Mouse (Mus musculus): ENCODE results near the gene Etv3. TPM values are rescaled to one million over a fixed set of nuclear protein-coding genes. Genes with fewer than 3 reads are reported as not detected.

Gene Etv3
- polyA plus RNA-seq, 1 experiment, result not detected

DNA sequence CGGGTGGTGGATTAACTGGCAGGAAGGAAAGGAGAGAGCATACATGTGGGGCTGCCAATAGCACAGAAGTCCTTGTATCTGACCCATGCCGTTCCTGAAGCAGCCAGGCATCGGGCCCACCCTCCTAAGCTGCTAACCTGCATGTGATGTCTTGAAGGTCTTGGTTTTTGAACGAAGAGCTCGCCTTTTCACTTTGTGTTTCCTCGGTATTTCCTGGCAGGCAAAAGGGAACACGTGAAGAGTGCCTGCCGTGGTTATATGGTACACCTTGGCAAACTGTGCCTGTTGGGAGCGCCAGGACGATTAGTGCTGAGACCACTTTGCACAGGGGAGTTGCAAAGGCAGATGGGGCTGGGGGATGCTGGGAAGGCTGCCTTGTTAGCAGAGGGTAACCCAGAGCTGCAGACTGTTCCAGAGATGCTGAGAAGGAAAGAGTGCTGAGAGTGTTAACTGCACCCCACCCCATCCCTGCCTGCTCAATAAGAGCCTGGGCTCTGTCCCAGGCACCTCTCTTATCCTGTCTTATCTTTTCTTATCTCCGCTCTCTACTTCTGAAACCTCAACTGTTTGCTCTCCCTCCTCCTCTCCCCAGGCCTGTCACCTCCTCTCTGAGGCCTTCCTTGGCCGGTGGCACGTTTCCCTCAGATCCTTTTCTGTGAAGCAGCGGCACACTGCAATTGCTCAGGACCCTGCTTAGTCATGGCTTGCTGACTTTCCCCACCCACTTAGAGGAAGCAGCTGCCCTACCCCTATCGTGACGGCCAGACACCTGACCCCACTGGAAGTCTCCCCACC is 13.0 kb upstream of the Etv3 start:
- peaks cover 12% of the 10 kb centered on the region for H3K4me1 ChIP-seq (ENCODE audit: control insufficient read depth, insufficient read depth, low read length)
- 62% methylated on average over 16 of the region's 16 CpGs for WGBS
- no peak overlapping the region for H3K4me3 ChIP-seq (ENCODE audit: insufficient read depth, low read depth, low read length)
- H3K27ac ChIP-seq (ENCODE audit: insufficient read depth, low read depth, low read length), result no peak overlapping the region
- TF ChIP-seq POLR2A (IDR thresholded peaks at IDR 0.05; ENCODE audit: insufficient read depth, low read depth, low read length) (no peak), CTCF (IDR thresholded peaks at IDR 0.05; ENCODE audit: insufficient read depth, low read depth, low read length) (no peak)

DNA sequence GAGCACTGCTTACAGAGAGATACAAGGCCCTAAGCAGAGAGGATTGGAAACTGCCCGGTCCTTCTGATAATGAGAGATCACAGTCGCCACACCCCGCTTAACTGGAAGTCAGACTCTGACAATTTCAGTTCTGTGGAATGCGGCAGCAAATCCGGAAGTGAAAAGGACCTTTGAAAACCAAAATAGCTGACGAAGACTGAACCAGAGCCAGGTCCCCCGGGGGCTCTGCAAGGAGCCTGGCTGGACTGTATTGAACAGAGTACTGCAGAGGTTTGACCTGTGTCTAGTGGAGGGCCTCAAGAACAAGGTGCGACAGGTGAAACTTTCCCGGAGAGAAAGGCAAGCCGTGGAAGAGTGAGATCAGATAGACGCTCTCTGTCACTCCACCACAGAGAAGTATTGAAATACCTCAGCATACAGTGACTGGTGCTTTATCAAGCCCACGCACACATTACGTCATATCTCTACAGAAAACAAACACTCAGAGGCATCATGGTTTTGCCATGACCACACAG is 9.6 kb upstream of the Etv3 start:
- no peak for TF ChIP-seq CTCF (IDR thresholded peaks at IDR 0.05; ENCODE audit: insufficient read depth, low read depth, low read length)
- Histone ChIP-seq H3K27ac (ENCODE audit: insufficient read depth, low read depth, low read length) (no peak overlapping the region), H3K4me3 (ENCODE audit: insufficient read depth, low read depth, low read length) (no peak overlapping the region), H3K4me1 (ENCODE audit: control insufficient read depth, insufficient read depth, low read length) (peaks cover 4% of the 10 kb centered on the region)
- WGBS, result 68% methylated on average over 13 of the region's 13 CpGs

DNA sequence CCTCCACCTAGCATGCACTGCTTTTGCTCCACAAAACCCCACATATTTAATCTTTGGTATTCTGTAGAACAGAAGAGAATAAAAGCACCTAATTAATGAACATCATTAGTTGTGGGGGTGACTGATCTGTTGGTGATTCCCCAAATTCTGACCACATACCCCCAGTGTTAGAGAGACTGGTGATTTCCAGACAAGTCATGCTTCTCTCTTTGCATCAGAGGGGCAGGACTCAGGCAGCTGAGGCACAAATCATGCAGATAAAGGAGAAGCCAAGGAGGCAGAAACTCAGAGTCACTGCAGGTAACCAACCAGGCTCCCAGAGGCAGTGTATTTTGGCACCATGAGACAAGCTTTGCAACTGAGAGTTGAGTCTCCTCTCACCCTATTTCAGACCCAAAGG is 6.8 kb upstream of the Etv3 start:
- Histone ChIP-seq H3K4me1 (ENCODE audit: control insufficient read depth, insufficient read depth, low read length) (no peaks in the 10 kb centered on the region), H3K27ac (ENCODE audit: insufficient read depth, low read depth, low read length) (no peak overlapping the region), H3K4me3 (ENCODE audit: insufficient read depth, low read depth, low read length) (no peak overlapping the region)
- TF ChIP-seq POLR2A (IDR thresholded peaks at IDR 0.05; ENCODE audit: insufficient read depth, low read depth, low read length), result no peak
- no peak for TF ChIP-seq CTCF (IDR thresholded peaks at IDR 0.05; ENCODE audit: insufficient read depth, low read depth, low read length)

DNA sequence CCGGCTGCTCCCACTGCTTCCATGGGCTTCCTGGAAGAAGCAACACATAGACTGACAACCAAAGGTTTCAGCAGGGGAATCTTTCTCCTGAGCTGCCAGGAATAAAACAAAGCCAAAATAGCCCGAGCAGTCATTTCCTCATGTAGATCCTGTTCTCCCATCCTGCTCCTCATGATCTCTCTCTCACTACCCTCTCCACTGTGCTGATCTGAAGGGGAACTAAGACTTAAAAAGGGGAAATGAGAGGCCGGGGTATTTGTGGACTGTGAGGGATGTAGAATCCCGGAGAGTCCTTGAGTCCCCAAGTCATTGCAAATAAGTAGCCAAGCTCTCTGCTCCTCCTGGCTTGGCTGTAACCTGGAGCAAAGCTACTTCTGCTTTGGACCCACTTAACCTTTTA is 4.1 kb upstream of the Etv3 start:
- WGBS, result 78% methylated on average over 4 of the region's 4 CpGs
- Histone ChIP-seq H3K4me3 (ENCODE audit: insufficient read depth, low read depth, low read length) (no peak overlapping the region), H3K4me1 (ENCODE audit: control insufficient read depth, insufficient read depth, low read length) (0 out of 2 replicates have a peak, but pooled peaks cover 2% of the 10 kb centered on the region), H3K27ac (ENCODE audit: insufficient read depth, low read depth, low read length) (no peak overlapping the region)
- TF ChIP-seq CTCF (IDR thresholded peaks at IDR 0.05; ENCODE audit: insufficient read depth, low read depth, low read length) (no peak), POLR2A (IDR thresholded peaks at IDR 0.05; ENCODE audit: insufficient read depth, low read depth, low read length) (no peak)

DNA sequence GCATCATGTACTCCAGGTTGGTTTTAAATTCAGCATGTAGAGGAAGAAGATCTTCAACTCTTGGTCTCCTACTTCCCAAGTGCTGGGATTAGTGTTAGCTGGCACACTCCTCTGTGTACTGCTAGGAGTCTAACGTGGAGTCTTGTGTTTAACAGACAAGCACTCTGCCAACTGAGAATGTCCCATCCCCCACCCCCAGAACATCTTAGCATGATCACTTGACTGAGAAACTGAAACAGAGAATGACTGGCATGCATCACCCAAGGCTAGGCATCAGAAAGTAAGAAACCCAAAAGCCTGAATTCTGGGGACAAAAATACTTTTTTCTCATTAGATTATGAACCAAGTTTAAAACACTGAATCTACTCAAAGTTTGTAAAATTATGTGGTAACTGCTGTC is 3.4 kb upstream of the Etv3 start:
- TF ChIP-seq CTCF (IDR thresholded peaks at IDR 0.05; ENCODE audit: insufficient read depth, low read depth, low read length) (no peak), POLR2A (IDR thresholded peaks at IDR 0.05; ENCODE audit: insufficient read depth, low read depth, low read length) (no peak)
- 0 out of 2 replicates have a peak, but pooled peaks cover 2% of the 10 kb centered on the region for H3K4me1 ChIP-seq (ENCODE audit: control insufficient read depth, insufficient read depth, low read length)
- 25% methylated on average over 1 of the region's 1 CpGs for WGBS
- no peak overlapping the region for H3K27ac ChIP-seq (ENCODE audit: insufficient read depth, low read depth, low read length)
- H3K4me3 ChIP-seq (ENCODE audit: insufficient read depth, low read depth, low read length), result no peak overlapping the region

DNA sequence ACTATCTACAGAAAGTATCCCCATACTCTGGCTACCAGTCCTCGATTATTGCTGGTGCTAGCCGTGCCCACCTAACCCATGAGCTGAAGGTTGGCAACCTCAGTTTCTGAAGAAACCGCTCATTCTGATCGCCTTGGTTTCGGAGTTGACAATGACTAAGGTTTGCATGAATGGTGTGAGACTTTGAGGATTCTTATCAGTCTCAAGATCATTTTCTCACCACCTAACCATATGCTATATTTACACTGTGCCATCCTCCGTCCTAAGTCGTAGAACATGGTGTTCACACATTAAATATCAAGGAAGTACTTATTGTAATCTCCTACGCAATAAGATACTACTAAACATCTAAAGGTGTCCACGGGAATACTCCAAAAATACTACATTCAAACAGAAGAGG is 1.5 kb upstream of the Etv3 start:
- no peak overlapping the region for H3K27ac ChIP-seq (ENCODE audit: insufficient read depth, low read depth, low read length)
- TF ChIP-seq POLR2A (IDR thresholded peaks at IDR 0.05; ENCODE audit: insufficient read depth, low read depth, low read length) (no peak), CTCF (IDR thresholded peaks at IDR 0.05; ENCODE audit: insufficient read depth, low read depth, low read length) (no peak)
- H3K4me1 ChIP-seq (ENCODE audit: control insufficient read depth, insufficient read depth, low read length), result peaks cover 4% of the 10 kb centered on the region
- 94% methylated on average over 9 of the region's 9 CpGs for whole genome bisulfite sequencing
- H3K4me3 ChIP-seq (ENCODE audit: insufficient read depth, low read depth, low read length), result no peak overlapping the region

DNA sequence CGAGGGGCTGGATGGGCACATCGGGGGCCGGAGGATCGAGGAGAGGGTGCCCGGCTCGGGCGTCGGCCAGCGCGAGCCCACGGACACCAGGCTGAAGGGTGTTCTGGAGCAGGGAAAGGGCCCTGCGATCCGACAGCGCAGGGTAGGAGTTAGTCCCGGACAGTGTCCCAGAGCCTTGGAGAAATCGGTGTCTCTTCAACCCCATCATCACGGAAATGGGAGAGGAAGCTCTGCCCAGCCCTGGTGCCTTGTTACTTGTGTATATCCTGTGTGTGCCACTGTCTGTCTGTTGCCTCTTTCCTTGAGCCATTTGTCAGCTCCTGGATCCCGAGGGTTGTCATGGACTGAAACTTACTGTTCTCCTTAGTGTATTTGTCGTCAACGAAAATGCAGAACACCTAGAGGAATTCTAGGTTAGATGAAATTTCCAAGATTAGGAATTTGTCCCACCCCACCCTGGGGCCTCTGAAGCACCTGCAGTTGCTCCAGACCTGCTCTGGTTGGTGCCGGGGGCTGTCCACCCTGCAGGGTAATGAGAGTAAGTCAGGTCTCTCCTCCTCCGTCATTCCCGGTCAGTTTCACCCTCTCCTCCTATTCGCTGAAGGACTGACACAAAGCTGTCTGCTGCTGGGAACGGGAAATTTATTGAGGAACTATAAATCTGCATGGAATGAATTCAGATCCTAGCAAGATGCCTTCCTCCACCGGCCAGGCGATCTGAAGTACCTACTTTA is 797 bp downstream of the Etv3 start:
- WGBS, result 5% methylated on average over 27 of the region's 27 CpGs
- Histone ChIP-seq H3K4me1 (ENCODE audit: control insufficient read depth, insufficient read depth, low read length) (peaks cover 6% of the 10 kb centered on the region), H3K4me3 (ENCODE audit: insufficient read depth, low read depth, low read length) (peak overlapping the region; percentile 86), H3K27ac (ENCODE audit: insufficient read depth, low read depth, low read length) (peak overlapping the region; percentile 57)
- TF ChIP-seq CTCF (IDR thresholded peaks at IDR 0.05; ENCODE audit: insufficient read depth, low read depth, low read length) (no peak), POLR2A (IDR thresholded peaks at IDR 0.05; ENCODE audit: insufficient read depth, low read depth, low read length) (no peak)

DNA sequence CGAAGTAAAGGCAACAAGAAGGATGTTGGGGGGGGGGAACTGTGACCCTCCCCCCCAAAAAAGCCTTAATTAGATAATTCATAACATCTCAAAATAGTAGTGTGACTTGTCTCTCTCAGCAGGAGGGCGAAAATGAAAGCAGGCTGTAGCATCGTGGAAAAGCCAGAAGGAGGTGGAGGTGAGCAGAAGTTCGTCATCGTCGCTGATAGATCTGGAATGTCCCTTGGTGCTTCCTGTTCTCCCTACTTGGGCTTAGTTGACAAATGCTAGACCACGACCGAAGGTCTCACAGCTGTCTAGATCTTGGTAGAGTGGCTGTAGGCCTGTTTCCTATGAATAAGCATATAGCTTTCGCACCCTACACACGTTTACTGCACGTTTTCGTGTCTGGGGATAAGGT is 1.9 kb downstream of the Etv3 start:
- no peak overlapping the region for H3K4me3 ChIP-seq (ENCODE audit: insufficient read depth, low read depth, low read length)
- TF ChIP-seq POLR2A (IDR thresholded peaks at IDR 0.05; ENCODE audit: insufficient read depth, low read depth, low read length), result no peak
- TF ChIP-seq CTCF (IDR thresholded peaks at IDR 0.05; ENCODE audit: insufficient read depth, low read depth, low read length), result no peak
- H3K27ac ChIP-seq (ENCODE audit: insufficient read depth, low read depth, low read length), result no peak overlapping the region
- WGBS, result 81% methylated on average over 12 of the region's 12 CpGs
- peaks cover 6% of the 10 kb centered on the region for H3K4me1 ChIP-seq (ENCODE audit: control insufficient read depth, insufficient read depth, low read length)

DNA sequence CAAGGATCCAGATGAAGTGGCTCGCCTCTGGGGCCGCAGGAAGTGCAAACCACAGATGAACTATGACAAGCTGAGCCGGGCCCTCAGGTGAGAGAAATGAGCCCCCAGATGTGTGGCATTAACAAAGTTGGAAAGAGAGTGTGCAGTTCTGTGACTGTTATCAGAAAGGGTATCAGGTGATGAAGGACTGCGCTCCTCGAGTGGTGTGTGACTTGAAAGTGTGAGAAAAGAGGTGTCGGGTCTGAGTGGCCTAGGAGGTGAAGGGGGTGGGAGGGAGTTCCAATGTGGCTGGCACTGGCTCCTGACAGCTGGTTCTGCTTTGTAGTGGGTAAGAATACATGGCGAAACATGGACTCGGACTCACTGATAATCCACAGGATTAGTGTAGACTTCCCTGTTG is 2.8 kb downstream of the Etv3 start:
- WGBS, result 91% methylated on average over 8 of the region's 8 CpGs
- Histone ChIP-seq H3K4me3 (ENCODE audit: insufficient read depth, low read depth, low read length) (no peak overlapping the region), H3K4me1 (ENCODE audit: control insufficient read depth, insufficient read depth, low read length) (peaks cover 6% of the 10 kb centered on the region), H3K27ac (ENCODE audit: insufficient read depth, low read depth, low read length) (no peak overlapping the region)
- no peak for TF ChIP-seq CTCF (IDR thresholded peaks at IDR 0.05; ENCODE audit: insufficient read depth, low read depth, low read length)
- no peak for TF ChIP-seq POLR2A (IDR thresholded peaks at IDR 0.05; ENCODE audit: insufficient read depth, low read depth, low read length)

Measured in olfactory bulb, adult 2 months (tissue).